Mouse (Mus musculus): Measurements from ENCODE around the gene Krt16. TPM values are rescaled to one million over a fixed set of nuclear protein-coding genes. Genes with fewer than 3 reads are reported as not detected.

Krt16 gene
- polyA plus RNA-seq, 1 experiment from 2014 or later: not detected

GRCm38 (mm10) chr11:100281596-100282544 is 33.2 kb upstream of the Krt16 start:
- no peak for ATAC-seq (replicated peaks; ENCODE audit: insufficient number of reproducible peaks, low FRiP score, low TSS enrichment)

GRCm38 (mm10) chr11:100278759-100279158 is 30.1 kb upstream of the Krt16 start:
- no peak overlapping the region for H3K9ac ChIP-seq (ENCODE audit: low read depth, low read length)
- WGBS (ENCODE audit: insufficient replicate concordance): 58% methylated on average over 5 of the region's 5 CpGs
- H3K4me2 ChIP-seq: no peak overlapping the region
- 0 out of 2 replicates have a peak, but pooled peaks cover under 1% of the 10 kb centered on the region for H3K4me1 ChIP-seq (ENCODE audit: control insufficient read depth, insufficient read depth, low read length)
- no peak overlapping the region for H3K4me3 ChIP-seq (ENCODE audit: low read depth, low read length)
- H3K36me3 ChIP-seq (ENCODE audit: control insufficient read depth, insufficient read depth, low read length): no peaks in the 10 kb centered on the region
- ATAC-seq (replicated peaks; ENCODE audit: insufficient number of reproducible peaks, low FRiP score, low TSS enrichment): no peak
- no peaks in the 10 kb centered on the region for H3K9me3 ChIP-seq (replicated peaks; ENCODE audit: control insufficient read depth, low read length)
- H3K27ac ChIP-seq (ENCODE audit: low read depth, low read length): no peak overlapping the region
- peaks cover 2% of the 10 kb centered on the region; the same call in 1 of the 2 replicates for H3K27me3 ChIP-seq (ENCODE audit: control insufficient read depth, insufficient read depth, low read length)

More at GRCm38 (mm10) chr11:100281596-100282544, 33.2 kb upstream of the Krt16 start:
- Histone ChIP-seq H3K9ac (ENCODE audit: low read depth, low read length) (no peak overlapping the region), H3K4me2 (no peak overlapping the region), H3K4me1 (ENCODE audit: control insufficient read depth, insufficient read depth, low read length) (no peaks in the 10 kb centered on the region), H3K27me3 (ENCODE audit: control insufficient read depth, insufficient read depth, low read length) (peaks cover 2% of the 10 kb centered on the region; the same call in 1 of the 2 replicates), H3K36me3 (ENCODE audit: control insufficient read depth, insufficient read depth, low read length) (no peaks in the 10 kb centered on the region), H3K9me3 (replicated peaks; ENCODE audit: control insufficient read depth, low read length) (no peaks in the 10 kb centered on the region), H3K27ac (ENCODE audit: low read depth, low read length) (no peak overlapping the region), H3K4me3 (ENCODE audit: low read depth, low read length) (no peak overlapping the region)
- 21% methylated on average over 11 of the region's 11 CpGs for WGBS (ENCODE audit: insufficient replicate concordance)

- ATAC-seq (replicated peaks; ENCODE audit: insufficient number of reproducible peaks, low FRiP score, low TSS enrichment): no peak
- Histone ChIP-seq H3K27ac (ENCODE audit: low read depth, low read length) (no peak overlapping the region), H3K9me3 (replicated peaks; ENCODE audit: control insufficient read depth, low read length) (no peaks in the 10 kb centered on the region), H3K4me2 (no peak overlapping the region), H3K9ac (ENCODE audit: low read depth, low read length) (no peak overlapping the region), H3K36me3 (ENCODE audit: control insufficient read depth, insufficient read depth, low read length) (no peaks in the 10 kb centered on the region), H3K4me1 (ENCODE audit: control insufficient read depth, insufficient read depth, low read length) (0 out of 2 replicates have a peak, but pooled peaks cover 3% of the 10 kb centered on the region), H3K4me3 (ENCODE audit: low read depth, low read length) (no peak overlapping the region), H3K27me3 (ENCODE audit: control insufficient read depth, insufficient read depth, low read length) (peaks cover 2% of the 10 kb centered on the region; the same call in 1 of the 2 replicates)
- 62% methylated on average over 15 of the region's 15 CpGs for WGBS (ENCODE audit: insufficient replicate concordance)
These were observed 29.2 kb upstream of the Krt16 start for GRCm38 (mm10) chr11:100277726-100278480.

- H3K27ac ChIP-seq (ENCODE audit: low read depth, low read length): no peak overlapping the region
- no peak overlapping the region for H3K4me3 ChIP-seq (ENCODE audit: low read depth, low read length)
- no peak overlapping the region for H3K9ac ChIP-seq (ENCODE audit: low read depth, low read length)
- H3K27me3 ChIP-seq (ENCODE audit: control insufficient read depth, insufficient read depth, low read length): peaks cover 7% of the 10 kb centered on the region
- H3K4me1 ChIP-seq (ENCODE audit: control insufficient read depth, insufficient read depth, low read length): peaks cover 7% of the 10 kb centered on the region; the same call in 1 of the 2 replicates
- H3K4me2 ChIP-seq: no peak overlapping the region
- H3K9me3 ChIP-seq (replicated peaks; ENCODE audit: control insufficient read depth, low read length): no peaks in the 10 kb centered on the region
- no peaks in the 10 kb centered on the region for H3K36me3 ChIP-seq (ENCODE audit: control insufficient read depth, insufficient read depth, low read length)
- no peak for ATAC-seq (replicated peaks; ENCODE audit: insufficient number of reproducible peaks, low FRiP score, low TSS enrichment)
- WGBS (ENCODE audit: insufficient replicate concordance): 64% methylated on average over 5 of the region's 5 CpGs
These were observed 26.8 kb upstream of the Krt16 start for GRCm38 (mm10) chr11:100275466-100275865.

- Histone ChIP-seq H3K4me1 (ENCODE audit: control insufficient read depth, insufficient read depth, low read length) (peaks cover 7% of the 10 kb centered on the region; the same call in 1 of the 2 replicates), H3K9ac (ENCODE audit: low read depth, low read length) (no peak overlapping the region), H3K9me3 (replicated peaks; ENCODE audit: control insufficient read depth, low read length) (no peaks in the 10 kb centered on the region), H3K4me3 (ENCODE audit: low read depth, low read length) (no peak overlapping the region), H3K36me3 (ENCODE audit: control insufficient read depth, insufficient read depth, low read length) (no peaks in the 10 kb centered on the region), H3K4me2 (no peak overlapping the region), H3K27me3 (ENCODE audit: control insufficient read depth, insufficient read depth, low read length) (peaks cover 7% of the 10 kb centered on the region), H3K27ac (ENCODE audit: low read depth, low read length) (no peak overlapping the region)
- ATAC-seq (replicated peaks; ENCODE audit: insufficient number of reproducible peaks, low FRiP score, low TSS enrichment): no peak
- 68% methylated on average over 7 of the region's 7 CpGs for WGBS (ENCODE audit: insufficient replicate concordance)
These were observed 26.0 kb upstream of the Krt16 start for GRCm38 (mm10) chr11:100274719-100275118.

- 100% methylated on average over 1 of the region's 1 CpGs for WGBS (ENCODE audit: insufficient replicate concordance)
- H3K4me2 ChIP-seq: no peak overlapping the region
- H3K4me3 ChIP-seq (ENCODE audit: low read depth, low read length): no peak overlapping the region
- H3K4me1 ChIP-seq (ENCODE audit: control insufficient read depth, insufficient read depth, low read length): peaks cover 7% of the 10 kb centered on the region; the same call in 1 of the 2 replicates
- H3K9me3 ChIP-seq (replicated peaks; ENCODE audit: control insufficient read depth, low read length): no peaks in the 10 kb centered on the region
- peaks cover 6% of the 10 kb centered on the region for H3K27me3 ChIP-seq (ENCODE audit: control insufficient read depth, insufficient read depth, low read length)
- H3K27ac ChIP-seq (ENCODE audit: low read depth, low read length): no peak overlapping the region
- no peak overlapping the region for H3K9ac ChIP-seq (ENCODE audit: low read depth, low read length)
- no peaks in the 10 kb centered on the region for H3K36me3 ChIP-seq (ENCODE audit: control insufficient read depth, insufficient read depth, low read length)
- no peak for ATAC-seq (replicated peaks; ENCODE audit: insufficient number of reproducible peaks, low FRiP score, low TSS enrichment)
These were observed 23.2 kb upstream of the Krt16 start for GRCm38 (mm10) chr11:100271878-100272277.

GRCm38 (mm10) chr11:100269821-100270332 is 21.2 kb upstream of the Krt16 start, which contains the start of gene Krt42:
Krt42 (minus strand) TSS chr11:100269871.
- Histone ChIP-seq H3K27me3 (ENCODE audit: control insufficient read depth, insufficient read depth, low read length) (peaks cover 8% of the 10 kb centered on the region), H3K4me3 (ENCODE audit: low read depth, low read length) (no peak within 1 kb of the TSS), H3K27ac (ENCODE audit: low read depth, low read length) (no peak within 1 kb of the TSS), H3K4me2 (no peak within 1 kb of the TSS), H3K9me3 (replicated peaks; ENCODE audit: control insufficient read depth, low read length) (no peaks in the 10 kb centered on the region), H3K4me1 (ENCODE audit: control insufficient read depth, insufficient read depth, low read length) (peaks cover 7% of the 10 kb centered on the region; the same call in 1 of the 2 replicates), H3K9ac (ENCODE audit: low read depth, low read length) (no peak within 1 kb of the TSS), H3K36me3 (ENCODE audit: control insufficient read depth, insufficient read depth, low read length) (no peaks in the 10 kb centered on the region)
- WGBS (ENCODE audit: insufficient replicate concordance): 79% methylated on average over 7 of the region's 7 CpGs
- ATAC-seq (replicated peaks; ENCODE audit: insufficient number of reproducible peaks, low FRiP score, low TSS enrichment): no peak
